Mouse (Mus musculus): Measurements from ENCODE around the gene Thbd. TPM values are rescaled to one million over a fixed set of nuclear protein-coding genes. Genes with fewer than 3 reads are reported as not detected.

The Thbd gene
- polyA plus RNA-seq, 1 experiment = not detected

GRCm38 (mm10) chr2:148402227-148402626, 5.8 kb downstream of the Thbd start:
- TF ChIP-seq GATA1 (IDR thresholded peaks at IDR 0.05; ENCODE audit: low read length) = no peak

- no peak for TF ChIP-seq GATA1 (IDR thresholded peaks at IDR 0.05; ENCODE audit: low read length)
Observed at GRCm38 (mm10) chr2:148398901-148399685, 8.9 kb downstream of the Thbd start.

GRCm38 (mm10) chr2:148397784-148398100, 10.2 kb downstream of the Thbd start:
- TF ChIP-seq GATA1 (IDR thresholded peaks at IDR 0.05; ENCODE audit: low read length) = no peak

- TF ChIP-seq GATA1 (IDR thresholded peaks at IDR 0.05; ENCODE audit: low read length) = no peak
Observed at GRCm38 (mm10) chr2:148397015-148397783, 10.8 kb downstream of the Thbd start.

GRCm38 (mm10) chr2:148396209-148396608, 11.8 kb downstream of the Thbd start:
- no peak for TF ChIP-seq GATA1 (IDR thresholded peaks at IDR 0.05; ENCODE audit: low read length)

- no peak for TF ChIP-seq GATA1 (IDR thresholded peaks at IDR 0.05; ENCODE audit: low read length)
Observed at GRCm38 (mm10) chr2:148395131-148396051, 12.6 kb downstream of the Thbd start, which contains the start of gene Sstr4. TSS of gene Sstr4 (plus strand) at chr2:148395344.

- TF ChIP-seq GATA1 (IDR thresholded peaks at IDR 0.05; ENCODE audit: low read length) = no peak
Observed at GRCm38 (mm10) chr2:148393846-148394245, 14.1 kb downstream of the Thbd start.

GRCm38 (mm10) chr2:148393149-148393548, 14.8 kb downstream of the Thbd start:
- no peak for TF ChIP-seq GATA1 (IDR thresholded peaks at IDR 0.05; ENCODE audit: low read length)

- TF ChIP-seq GATA1 (IDR thresholded peaks at IDR 0.05; ENCODE audit: low read length) = no peak
Observed at GRCm38 (mm10) chr2:148387652-148388581, 20.1 kb downstream of the Thbd start.

GRCm38 (mm10) chr2:148386927-148387326, 21.1 kb downstream of the Thbd start:
- no peak for TF ChIP-seq GATA1 (IDR thresholded peaks at IDR 0.05; ENCODE audit: low read length)

GRCm38 (mm10) chr2:148386476-148386875, 21.5 kb downstream of the Thbd start:
- TF ChIP-seq GATA1 (IDR thresholded peaks at IDR 0.05; ENCODE audit: low read length) = no peak

- no peak for TF ChIP-seq GATA1 (IDR thresholded peaks at IDR 0.05; ENCODE audit: low read length)
Observed at GRCm38 (mm10) chr2:148381076-148381475, 26.9 kb downstream of the Thbd start.

GRCm38 (mm10) chr2:148379899-148380413, 28.0 kb downstream of the Thbd start:
- no peak for TF ChIP-seq GATA1 (IDR thresholded peaks at IDR 0.05; ENCODE audit: low read length)

GRCm38 (mm10) chr2:148378817-148379342, 29.1 kb downstream of the Thbd start:
- TF ChIP-seq GATA1 (IDR thresholded peaks at IDR 0.05; ENCODE audit: low read length) = no peak
